Mouse (Mus musculus): ENCODE data around the gene Six4. TPM values are rescaled to one million over a fixed set of nuclear protein-coding genes. Genes with fewer than 3 reads are reported as not detected.
"Not testable (repeated sequence)": the region's sequence is repeated elsewhere in the genome, so short reads cannot be mapped to it uniquely, and the experiment has no call there.

Six4 gene
- polyA plus RNA-seq, 1 experiment from 2014 or later: 5.8 TPM

DNA sequence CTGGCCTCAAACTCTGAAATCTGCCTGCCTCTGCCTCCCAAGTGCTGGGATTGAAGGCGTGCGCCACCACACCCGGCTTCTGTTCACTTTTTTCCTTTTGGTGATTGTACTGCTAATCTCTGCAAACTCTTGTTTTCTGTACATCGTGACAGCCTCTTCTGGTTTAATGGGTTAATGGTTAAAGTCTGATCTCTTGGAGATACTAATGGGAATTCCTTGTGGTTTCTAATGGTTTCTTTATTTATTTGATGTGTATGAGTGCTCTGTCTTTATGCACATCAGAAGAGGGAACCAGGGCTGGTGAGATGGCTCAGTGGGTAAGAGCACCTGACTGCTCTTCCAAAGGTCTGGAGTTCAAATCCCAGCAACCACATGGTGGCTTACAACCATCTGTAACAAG, 31.4 kb downstream of the Six4 start:
- not testable (repeated sequence) for H3K4me3 ChIP-seq; H3K4me1 ChIP-seq; H3K9me3 ChIP-seq; H3K36me3 ChIP-seq; H3K27ac ChIP-seq; DNase-seq (ENCODE audit: low spot score); H3K27me3 ChIP-seq (ENCODE audit: insufficient read depth, poor library complexity, severe bottlenecking)
- WGBS: 91% methylated on average over 4 of the region's 4 CpGs

DNA sequence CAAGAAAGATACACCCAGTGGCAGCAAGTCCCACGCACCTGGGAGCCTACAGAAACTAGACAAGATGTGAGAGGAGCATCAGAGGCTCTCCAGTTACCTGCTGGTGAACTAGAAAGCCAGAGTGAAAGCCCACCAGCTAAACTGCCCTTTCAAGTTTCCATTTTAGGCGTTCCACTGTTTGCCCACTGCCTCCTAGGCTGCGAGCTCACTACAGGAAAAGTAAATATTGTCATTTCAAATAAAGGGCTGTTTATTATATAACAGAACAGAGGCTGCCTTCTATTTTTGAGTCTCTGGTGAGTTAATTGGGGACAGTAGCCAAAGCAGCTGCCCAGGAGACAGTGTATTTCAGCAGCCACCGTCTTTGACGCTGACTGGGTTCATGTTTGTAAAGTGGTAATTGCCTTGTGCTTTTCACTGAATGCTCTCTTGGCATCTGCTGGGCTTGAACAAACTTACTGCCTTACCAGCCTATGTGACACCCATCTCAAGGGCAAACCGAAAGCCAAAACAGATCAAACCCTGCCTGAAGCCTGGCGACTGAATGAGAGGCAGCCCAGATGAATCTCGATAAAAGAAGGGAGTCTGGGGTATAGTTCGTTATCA, 52.3 kb downstream of the Six4 start:
- H3K9me3 ChIP-seq: no peaks in the 10 kb centered on the region
- no peaks in the 10 kb centered on the region for H3K4me1 ChIP-seq
- H3K4me3 ChIP-seq: no peak overlapping the region
- H3K27ac ChIP-seq: no peak overlapping the region
- DNase-seq (ENCODE audit: low spot score): no peak
- H3K27me3 ChIP-seq (ENCODE audit: insufficient read depth, poor library complexity, severe bottlenecking): peaks cover 6% of the 10 kb centered on the region; the same call in 1 of the 2 replicates
- H3K36me3 ChIP-seq: no peaks in the 10 kb centered on the region
- 50% methylated on average over 9 of the region's 9 CpGs for WGBS

DNA sequence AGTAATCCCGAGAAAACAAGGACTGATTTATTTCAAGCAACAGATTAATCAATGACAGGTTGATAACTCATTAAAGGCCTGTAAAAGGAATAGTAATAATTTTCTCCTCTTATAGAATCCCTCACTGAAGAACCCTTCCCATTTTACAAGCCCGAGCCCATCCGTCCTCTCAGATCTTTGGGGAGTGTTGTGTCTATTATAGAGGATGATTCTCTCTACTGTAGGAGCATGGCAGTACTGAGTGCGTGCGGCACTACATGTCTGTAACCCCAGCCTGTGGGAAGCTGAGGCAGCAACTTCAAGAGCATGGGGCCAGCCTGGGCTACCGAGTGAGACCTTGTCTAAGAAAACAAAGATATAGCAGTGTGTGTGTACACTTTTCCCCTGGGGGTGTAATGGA, 55.8 kb downstream of the Six4 start:
- WGBS: 81% methylated on average over 6 of the region's 6 CpGs
- H3K9me3 ChIP-seq: no peaks in the 10 kb centered on the region
- no peaks in the 10 kb centered on the region for H3K36me3 ChIP-seq
- DNase-seq (ENCODE audit: low spot score): no peak
- H3K27me3 ChIP-seq (ENCODE audit: insufficient read depth, poor library complexity, severe bottlenecking): peaks cover 29% of the 10 kb centered on the region
- H3K4me1 ChIP-seq: peaks cover 19% of the 10 kb centered on the region
- no peak overlapping the region for H3K4me3 ChIP-seq
- H3K27ac ChIP-seq: no peak overlapping the region

DNA sequence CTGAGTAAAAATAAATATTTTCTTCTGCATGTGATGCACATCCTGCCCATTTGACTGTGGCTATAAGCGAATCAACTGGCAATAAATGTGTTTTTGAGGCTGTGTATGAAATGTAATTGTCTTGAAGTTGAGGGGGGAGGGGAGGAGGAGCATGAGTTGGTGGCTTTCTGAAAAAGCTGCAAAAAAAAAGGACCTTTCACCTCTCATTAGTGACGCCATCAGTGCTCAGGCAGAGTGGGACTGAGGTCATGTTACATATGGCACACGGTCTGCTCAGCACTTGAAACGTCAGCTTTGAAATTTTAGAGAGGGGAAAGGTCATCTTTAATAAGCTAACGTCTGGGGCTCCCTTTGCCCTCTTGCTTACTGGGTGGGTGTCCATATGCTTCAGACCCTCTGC, 57.8 kb downstream of the Six4 start:
- H3K27me3 ChIP-seq (ENCODE audit: insufficient read depth, poor library complexity, severe bottlenecking): peaks cover 49% of the 10 kb centered on the region
- no peaks in the 10 kb centered on the region for H3K9me3 ChIP-seq
- H3K4me3 ChIP-seq: no peak overlapping the region
- H3K36me3 ChIP-seq: no peaks in the 10 kb centered on the region
- DNase-seq (ENCODE audit: low spot score): no peak
- peaks cover 27% of the 10 kb centered on the region for H3K4me1 ChIP-seq
- no peak overlapping the region for H3K27ac ChIP-seq
- WGBS: 19% methylated on average over 5 of the region's 5 CpGs

DNA sequence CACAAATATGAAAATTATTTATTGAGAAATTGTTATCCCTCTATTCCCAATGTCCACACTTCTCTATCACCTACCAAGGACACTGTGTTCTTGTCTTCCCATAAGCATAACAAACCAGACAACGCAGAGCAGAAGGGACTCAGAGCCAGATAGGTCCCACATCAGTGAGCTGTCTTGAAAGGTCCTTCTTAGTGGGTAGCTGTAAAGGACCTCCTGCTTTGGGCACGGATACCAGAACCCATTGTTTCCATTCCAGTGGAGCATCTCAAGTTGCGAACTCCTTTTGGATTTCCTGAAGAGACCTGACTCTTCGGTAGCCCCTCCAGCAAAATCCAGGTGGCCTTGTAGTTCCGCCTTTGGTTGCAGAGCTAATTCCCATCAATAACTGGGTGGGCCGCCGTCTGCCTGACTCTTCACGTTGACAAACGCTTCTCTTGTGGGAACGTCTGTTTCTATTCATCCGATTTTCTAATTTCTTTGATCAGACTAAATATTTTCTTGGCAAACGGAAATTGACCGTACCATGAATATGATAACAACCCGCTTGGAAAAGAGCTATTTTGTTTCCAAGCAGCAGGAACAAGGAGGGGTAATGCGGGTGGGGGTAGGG, 58.6 kb downstream of the Six4 start:
- Histone ChIP-seq H3K4me3 (peak overlapping the region; percentile 78; the same call in 1 of the 2 replicates), H3K9me3 (no peaks in the 10 kb centered on the region), H3K27me3 (ENCODE audit: insufficient read depth, poor library complexity, severe bottlenecking) (peaks cover 57% of the 10 kb centered on the region), H3K4me1 (peaks cover 35% of the 10 kb centered on the region), H3K36me3 (no peaks in the 10 kb centered on the region), H3K27ac (no peak overlapping the region)
- no peak for DNase-seq (ENCODE audit: low spot score)
- 18% methylated on average over 15 of the region's 15 CpGs for WGBS

DNA sequence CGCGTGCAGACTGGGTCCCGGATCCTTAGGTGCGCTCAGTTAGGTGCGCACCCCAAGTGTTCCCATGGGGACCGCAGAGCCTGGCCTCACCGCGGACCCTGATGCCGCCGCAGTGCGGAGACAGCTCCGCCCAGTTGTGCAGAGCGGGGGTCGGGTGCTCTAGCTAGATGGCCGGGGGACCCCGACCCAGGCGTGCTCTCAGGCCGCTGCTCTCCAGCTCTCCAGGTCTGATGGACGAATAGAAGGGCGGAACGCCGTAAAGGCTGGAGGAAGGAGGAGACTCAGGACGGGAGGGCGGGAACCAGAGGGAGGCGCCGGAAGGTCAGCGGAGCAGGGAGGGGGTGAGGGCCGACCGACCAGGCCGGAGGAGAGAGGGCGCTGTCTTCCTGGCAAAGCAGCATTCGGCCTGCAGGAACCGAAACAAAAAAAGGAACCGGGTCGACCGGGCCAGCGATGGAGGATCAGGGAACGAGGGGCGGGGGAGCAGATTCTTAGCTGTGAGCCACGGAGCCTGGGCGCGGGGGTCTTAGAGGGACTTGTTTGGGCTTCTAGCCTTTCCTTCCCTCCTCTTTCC, 59.5 kb downstream of the Six4 start, which contains the start of gene Six1:
Gene Six1, minus strand, starts transcription at position 220 of the 574 bp plus-strand sequence.
- WGBS: under 1% methylated on average over 42 of the region's 42 CpGs
- peaks cover 35% of the 10 kb centered on the region for H3K4me1 ChIP-seq
- H3K27me3 ChIP-seq (ENCODE audit: insufficient read depth, poor library complexity, severe bottlenecking): peaks cover 66% of the 10 kb centered on the region

GRCm38 (mm10) chr12:73052651-73053591, 60.3 kb downstream of the Six4 start:
- WGBS: 3% methylated on average over 34 of the region's 34 CpGs
- H3K27ac ChIP-seq: peak overlapping the region; percentile 87; the same call in 1 of the 2 replicates
- peak; percentile 78 for DNase-seq (ENCODE audit: low spot score)
- H3K4me3 ChIP-seq: peak overlapping the region; percentile 78
- H3K4me1 ChIP-seq: peaks cover 35% of the 10 kb centered on the region
- no peaks in the 10 kb centered on the region for H3K9me3 ChIP-seq
- H3K27me3 ChIP-seq (ENCODE audit: insufficient read depth, poor library complexity, severe bottlenecking): peaks cover 74% of the 10 kb centered on the region
- no peaks in the 10 kb centered on the region for H3K36me3 ChIP-seq

More for the DNA sequence above, 59.5 kb downstream of the Six4 start, which contains the start of gene Six1:
- Histone ChIP-seq H3K36me3 (no peaks in the 10 kb centered on the region), H3K27ac (peak within 1 kb of the TSS; percentile 87), H3K4me3 (peak within 1 kb of the TSS; percentile 78), H3K9me3 (no peaks in the 10 kb centered on the region)
- peak; percentile 92 for DNase-seq (ENCODE audit: low spot score)

- Histone ChIP-seq H3K27ac (peak overlapping the region; percentile 47; the same call in 1 of the 2 replicates), H3K4me3 (peak overlapping the region; percentile 78), H3K27me3 (ENCODE audit: insufficient read depth, poor library complexity, severe bottlenecking) (peaks cover 77% of the 10 kb centered on the region), H3K9me3 (no peaks in the 10 kb centered on the region), H3K36me3 (no peaks in the 10 kb centered on the region), H3K4me1 (peaks cover 35% of the 10 kb centered on the region)
- under 1% methylated on average over 19 of the region's 19 CpGs for WGBS
- DNase-seq (ENCODE audit: low spot score): peak; percentile 77
These were observed 61.1 kb downstream of the Six4 start for GRCm38 (mm10) chr12:73052036-73052650.

DNA sequence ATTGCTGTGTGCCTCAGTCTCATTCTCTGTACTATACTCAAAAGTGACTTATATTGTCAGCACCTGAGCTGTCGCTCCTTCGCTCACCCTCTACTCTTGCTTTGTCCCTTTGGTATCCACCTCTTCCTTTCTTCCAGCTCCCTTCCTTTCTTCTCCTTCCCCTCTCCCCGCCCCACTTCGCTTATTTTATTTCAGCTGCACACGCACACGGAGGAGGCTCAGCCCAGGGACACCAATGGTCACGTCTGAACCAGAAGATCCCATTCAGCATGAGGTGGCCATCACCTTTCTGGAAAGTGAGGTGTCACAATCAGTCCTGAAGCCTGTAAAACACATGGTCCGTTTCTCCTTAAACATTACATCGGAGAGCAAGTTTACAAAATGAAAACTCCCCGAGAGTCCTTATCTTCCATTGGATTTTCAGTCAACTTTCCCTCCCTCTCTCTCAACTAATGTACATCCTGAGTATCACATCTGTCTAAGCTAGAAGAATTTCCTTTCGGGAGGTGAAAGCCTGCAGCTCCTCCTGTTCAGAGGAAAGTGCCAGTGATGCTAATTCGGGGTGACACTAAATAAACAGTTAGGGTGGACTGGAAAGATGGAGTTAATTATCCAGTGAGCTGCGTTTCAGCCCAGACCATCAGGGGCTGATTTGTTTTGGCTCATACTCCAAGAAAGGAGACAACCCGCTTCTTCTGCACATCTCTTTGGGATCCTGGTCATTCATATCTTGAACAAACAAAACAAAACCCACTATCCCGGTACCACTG, 62.3 kb downstream of the Six4 start:
- Histone ChIP-seq H3K27ac (no peak overlapping the region), H3K36me3 (no peaks in the 10 kb centered on the region), H3K9me3 (no peaks in the 10 kb centered on the region), H3K4me3 (no peak overlapping the region), H3K27me3 (ENCODE audit: insufficient read depth, poor library complexity, severe bottlenecking) (peaks cover 88% of the 10 kb centered on the region), H3K4me1 (peaks cover 42% of the 10 kb centered on the region)
- 1% methylated on average over 15 of the region's 15 CpGs for WGBS
- DNase-seq (ENCODE audit: low spot score): no peak

DNA sequence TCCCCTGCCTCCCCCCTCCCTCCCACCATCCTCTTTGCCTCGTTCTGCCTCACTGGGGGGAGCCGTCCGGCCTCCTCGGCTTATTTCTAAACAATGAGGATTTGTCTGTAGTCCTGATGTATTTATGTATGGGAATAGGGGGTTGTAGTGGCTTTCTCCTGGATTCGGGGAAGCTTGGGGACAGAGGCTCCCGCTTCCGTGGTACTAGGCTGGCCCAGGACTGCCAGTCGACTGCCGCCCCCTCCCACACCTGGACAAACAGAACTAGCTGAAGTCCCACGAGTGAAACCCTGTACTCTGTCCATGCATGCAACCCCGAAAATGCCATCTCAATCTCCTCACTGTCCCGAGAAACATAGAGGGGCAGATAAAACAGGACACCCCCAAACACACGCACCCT, 63.0 kb downstream of the Six4 start:
- Histone ChIP-seq H3K9me3 (no peaks in the 10 kb centered on the region), H3K4me1 (peaks cover 49% of the 10 kb centered on the region), H3K4me3 (no peak overlapping the region; the same call in 1 of the 2 replicates), H3K36me3 (no peaks in the 10 kb centered on the region), H3K27me3 (ENCODE audit: insufficient read depth, poor library complexity, severe bottlenecking) (peaks cover 92% of the 10 kb centered on the region), H3K27ac (no peak overlapping the region)
- no peak for DNase-seq (ENCODE audit: low spot score)
- 0% methylated on average over 13 of the region's 13 CpGs for WGBS
